Mouse (Mus musculus): ENCODE measurements at regions not wholly inside any gene's neighbourhood (a gene's known extent, or its start where the extent isn't known, plus 50 kb on each side); places are given as distances from the start of the nearest gene placed in this dataset.

GRCm38 (mm10) chr17:62048989-62049388 is 832.1 kb downstream of the Efna5 start:
- DNase-seq (ENCODE audit: low spot score) = no peak
- 76% methylated on average over 3 of the region's 3 CpGs for WGBS
- Histone ChIP-seq H3K4me1 (replicated peaks; ENCODE audit: control insufficient read depth, insufficient read depth, low read length) (no peaks in the 10 kb centered on the region), H3K36me3 (ENCODE audit: control insufficient read depth, insufficient read depth, low read length) (no peaks in the 10 kb centered on the region), H3K4me2 (replicated peaks; ENCODE audit: low read depth, low read length) (no peak overlapping the region), H3K27ac (ENCODE audit: low read depth, low read length) (no peak overlapping the region), H3K27me3 (ENCODE audit: control insufficient read depth, insufficient read depth, low read length) (no peaks in the 10 kb centered on the region), H3K9ac (ENCODE audit: low read depth, low read length) (no peak overlapping the region), H3K9me3 (ENCODE audit: control insufficient read depth, low read length) (no peaks in the 10 kb centered on the region), H3K4me3 (ENCODE audit: low read depth, low read length) (no peak overlapping the region)
- no peak for ATAC-seq (ENCODE audit: low FRiP score)

DNA sequence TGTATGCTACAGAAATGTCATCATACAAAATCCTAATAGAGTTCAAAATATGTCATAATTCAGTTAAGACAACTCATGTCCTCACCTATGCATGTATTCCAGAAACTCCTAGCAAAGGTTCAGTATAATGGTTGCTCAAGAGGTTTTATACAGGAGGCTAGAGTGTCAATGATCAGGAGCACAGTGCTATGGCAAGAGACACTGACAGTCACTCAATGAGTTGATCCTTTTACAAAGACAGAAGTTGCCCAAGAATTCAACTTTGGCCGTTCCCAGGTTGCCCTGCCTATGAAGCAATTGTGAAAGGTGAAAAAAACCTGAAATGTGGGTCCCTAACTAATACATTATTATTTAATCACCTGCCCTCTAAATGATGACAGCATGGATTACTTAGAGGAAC is 850.5 kb downstream of the Efna5 start:
- WGBS = 89% methylated on average over 1 of the region's 1 CpGs
- no peak for ATAC-seq (ENCODE audit: low FRiP score)

More for the DNA sequence above, 850.5 kb downstream of the Efna5 start:
- Histone ChIP-seq H3K4me1 (replicated peaks; ENCODE audit: control insufficient read depth, insufficient read depth, low read length) (no peaks in the 10 kb centered on the region), H3K27ac (ENCODE audit: low read depth, low read length) (no peak overlapping the region), H3K36me3 (ENCODE audit: control insufficient read depth, insufficient read depth, low read length) (no peaks in the 10 kb centered on the region), H3K4me3 (ENCODE audit: low read depth, low read length) (no peak overlapping the region), H3K27me3 (ENCODE audit: control insufficient read depth, insufficient read depth, low read length) (no peaks in the 10 kb centered on the region), H3K9me3 (ENCODE audit: control insufficient read depth, low read length) (no peaks in the 10 kb centered on the region), H3K9ac (ENCODE audit: low read depth, low read length) (no peak overlapping the region), H3K4me2 (replicated peaks; ENCODE audit: low read depth, low read length) (no peak overlapping the region)
- no peak for DNase-seq (ENCODE audit: low spot score)

All from hindbrain, embryonic 11.5 days (tissue).